Comparison of ENCODE assay signal across 21 mouse cellular contexts in the genomic region with DNA sequence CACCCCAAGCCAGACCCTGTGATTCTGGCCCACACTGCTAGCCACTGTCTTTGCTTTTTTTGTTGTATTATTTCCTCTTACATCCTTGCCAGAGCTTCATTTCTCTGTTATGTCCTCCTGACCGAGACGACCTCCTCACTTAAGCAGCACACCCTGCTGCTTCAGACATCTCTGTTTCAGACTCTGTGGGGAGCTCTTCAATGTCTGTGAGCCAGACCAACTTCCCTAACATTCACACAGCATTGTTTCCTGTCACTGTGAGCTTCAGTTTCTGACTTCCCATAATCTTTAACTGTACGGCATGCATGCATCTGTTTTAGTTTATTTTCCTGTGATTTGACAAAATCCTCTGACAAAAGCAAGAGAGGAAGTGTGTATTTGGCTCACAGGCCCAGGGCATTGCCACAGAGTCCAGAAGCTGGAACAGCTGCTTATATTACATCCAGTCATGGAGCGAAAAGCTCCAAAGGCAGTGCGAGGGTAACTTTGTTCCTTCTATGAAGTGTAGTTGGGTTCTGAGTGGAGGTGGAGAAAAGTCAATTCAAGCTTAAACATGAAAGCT. TPM values are rescaled to one million over a fixed set of nuclear protein-coding genes. Genes with fewer than 3 reads are reported as not detected.
"Had no signal": no experiment of that assay in that cellular context is flagged by ENCODE, and none has a peak within 500 bp of the region (broad histone marks: within the 10 kb centered on the region; RNA-seq: fewer than 3 reads in every experiment).

No protein-coding gene starts in this region.

- H3K9ac ChIP-seq: limb, embryonic 15.5 days; liver, embryonic 14.5 days; midbrain, embryonic 12.5 days; neural tube, embryonic 15.5 days had no signal

- H3K4me1 ChIP-seq: limb, embryonic 15.5 days; midbrain, embryonic 12.5 days had no signal

- DNase-seq: kidney, adult 2 months; kidney, postnatal 36 days; layer of hippocampus, adult 9-11 months; layer of hippocampus, postnatal 36 days; lung, adult 18-20 months; lung, postnatal 36 days; right cerebral cortex, adult 18-20 months; right cerebral cortex, postnatal 25 days; thymus, postnatal 36 days had no signal

- H3K36me3 ChIP-seq: limb, embryonic 15.5 days; midbrain, embryonic 12.5 days; neural tube, embryonic 15.5 days had no signal

- H3K9me3 ChIP-seq: limb, embryonic 15.5 days; megakaryocyte, embryonic 14.5 days; midbrain, embryonic 12.5 days; neural tube, embryonic 15.5 days had no signal

- H3K27ac ChIP-seq: limb, embryonic 15.5 days; liver, embryonic 14.5 days; midbrain, embryonic 12.5 days; neural tube, embryonic 15.5 days had no signal

- H3K4me2 ChIP-seq: limb, embryonic 15.5 days; midbrain, embryonic 12.5 days; neural tube, embryonic 15.5 days had no signal

- H3K4me3 ChIP-seq: limb, embryonic 15.5 days; megakaryocyte, embryonic 14.5 days; midbrain, embryonic 12.5 days; neural tube, embryonic 15.5 days had no signal

RNA-seq across cellular contexts. Expression of a gene that starts 28.6 kb away (rescaled TPM):
- total RNA-seq: layer of hippocampus, adult 18-20 months; layer of hippocampus, postnatal 36 days; left cerebral cortex, adult 8-10 months; left cerebral cortex, postnatal 25 days; midbrain, postnatal 0 days had no signal
- polyA plus RNA-seq: kidney, adult 2 months; kidney, embryonic 16.5 days; limb, embryonic 11.5 days; limb, embryonic 15.5 days; liver, embryonic 14.5 days; midbrain, embryonic 12.5 days; midbrain, postnatal 0 days; neural tube, embryonic 11.5 days; neural tube, embryonic 15.5 days had no signal

RNA-seq across cellular contexts. Expression of a gene that starts 50.3 kb away (rescaled TPM):
- total RNA-seq: layer of hippocampus, adult 18-20 months; layer of hippocampus, postnatal 36 days; left cerebral cortex, adult 8-10 months; left cerebral cortex, postnatal 25 days; midbrain, postnatal 0 days had no signal
- polyA plus RNA-seq: kidney, adult 2 months; limb, embryonic 11.5 days; limb, embryonic 15.5 days; liver, embryonic 14.5 days; midbrain, embryonic 12.5 days; midbrain, postnatal 0 days; neural tube, embryonic 11.5 days; neural tube, embryonic 15.5 days had no signal
